Mouse (Mus musculus) E14TG2a.4 (cell line): ENCODE measurements around the gene Rnf186.

Source experiments
- CTCF ChIP-seq: conservative IDR thresholded peaks from 2 replicates; pipeline ENCODE4 v1.5.1; 2014; ENCODE audit warnings: low read length
- NANOG ChIP-seq: IDR thresholded peaks from 2 replicates; pipeline ENCODE4 v1.6.1; 2014; ENCODE audit warnings: borderline replicate concordance, low read length, mixed read lengths
- POU5F1 ChIP-seq: IDR thresholded peaks from 2 replicates; pipeline ENCODE4 v1.6.1; 2014; ENCODE audit warnings: low read length, borderline replicate concordance

GRCm38 (mm10) chr4:138998611-138999010, 31.7 kb downstream of the Rnf186 start:
- no peak for TF ChIP-seq CTCF
- no peak for TF ChIP-seq POU5F1
- no peak for TF ChIP-seq NANOG
